In genomic region chr10:105384065-105384464, GRCm38 (mm10) we compare ENCODE assay signal across 33 mouse cellular contexts.
DNase-seq lines count a peak whose midpoint lies in the region; ATAC-seq and TF ChIP-seq lines count a peak whose summit lies in the region.
"Had no signal": no experiment of that assay in that cellular context is flagged by ENCODE, and none has a peak within 500 bp of the region (broad histone marks: within the 10 kb centered on the region; RNA-seq: fewer than 3 reads in every experiment).

No protein-coding gene starts in this region.

- ATAC-seq in forebrain, embryonic 14.5 days = peak; percentile 50
- no peak; the same call in 1 of the 2 replicates for ATAC-seq in lung, embryonic 14.5 days (ENCODE audit: insufficient read depth)
- no peak for ATAC-seq in embryonic facial prominence, embryonic 14.5 days (ENCODE audit: low read depth)
- ATAC-seq: activated CD4-positive, CD25-positive, alpha-beta regulatory T cell, adult 4 months; CD4-positive, CD25-positive, alpha-beta regulatory T cell, adult 4 months; hindbrain, postnatal 0 days; intestine, embryonic 16.5 days; midbrain, embryonic 15.5 days had no signal

- H3K27ac ChIP-seq in forebrain, embryonic 14.5 days (ENCODE audit: low read depth, low read length) = no peak overlapping the region
- H3K27ac ChIP-seq in forebrain, embryonic 10.5 days = no peak overlapping the region
- H3K27ac ChIP-seq in lung, embryonic 14.5 days (ENCODE audit: low read depth) = no peak overlapping the region
- H3K27ac ChIP-seq in embryonic facial prominence, embryonic 14.5 days (replicated peaks; ENCODE audit: low read depth, low read length) = no peak overlapping the region
- H3K27ac ChIP-seq: embryonic facial prominence, embryonic 13.5 days; heart, embryonic 10.5 days; heart, embryonic 15.5 days; hindbrain, postnatal 0 days; liver, embryonic 14.5 days; midbrain, embryonic 10.5 days; midbrain, embryonic 15.5 days; neural tube, embryonic 15.5 days had no signal

- no peak overlapping the region for H3K4me2 ChIP-seq in forebrain, embryonic 14.5 days (ENCODE audit: low read length)
- no peak overlapping the region for H3K4me2 ChIP-seq in lung, embryonic 14.5 days
- H3K4me2 ChIP-seq in embryonic facial prominence, embryonic 14.5 days (ENCODE audit: low read depth, low read length) = no peak overlapping the region
- H3K4me2 ChIP-seq: embryonic facial prominence, embryonic 13.5 days; heart, embryonic 15.5 days; midbrain, embryonic 15.5 days; neural tube, embryonic 15.5 days had no signal

- no peaks in the 10 kb centered on the region for H3K9me3 ChIP-seq in forebrain, embryonic 14.5 days (replicated peaks; ENCODE audit: control insufficient read depth, low read length)
- no peaks in the 10 kb centered on the region for H3K9me3 ChIP-seq in forebrain, embryonic 10.5 days
- no peaks in the 10 kb centered on the region for H3K9me3 ChIP-seq in lung, embryonic 14.5 days (ENCODE audit: low read depth, low read length)
- no peaks in the 10 kb centered on the region for H3K9me3 ChIP-seq in embryonic facial prominence, embryonic 14.5 days (ENCODE audit: control insufficient read depth, low read length)
- H3K9me3 ChIP-seq: embryonic facial prominence, embryonic 13.5 days; heart, embryonic 10.5 days; heart, embryonic 15.5 days; midbrain, embryonic 10.5 days; midbrain, embryonic 15.5 days; neural tube, embryonic 15.5 days had no signal

- peak; percentile 81 for DNase-seq in forebrain, embryonic 14.5 days (ENCODE audit: low spot score)
- DNase-seq in forebrain, embryonic 10.5 days (ENCODE audit: extremely low spot score, low spot score) = no peak
- DNase-seq in lung, embryonic 14.5 days = peak; percentile 58
- no peak for DNase-seq in lung, postnatal 25 days (ENCODE audit: low spot score)
- DNase-seq in embryonic facial prominence, embryonic 14.5 days (ENCODE audit: low spot score) = peak; percentile 68
- DNase-seq in retina, postnatal 1 day = peak; percentile 91
- no peak for DNase-seq in thymus, postnatal 36 days
- DNase-seq in adrenal gland, postnatal 25 days = no peak
- DNase-seq: adrenal gland, adult 2 months; cerebellum, adult 11 months; cerebellum, adult 9-10 months; cerebellum, postnatal 36 days; gastrocnemius, postnatal 25 days; heart, adult 11 months; kidney, adult 8-10 months; kidney, postnatal 10 days; layer of hippocampus, adult 9-11 months; liver; lung, adult 2 months; lung, postnatal 14 days; thymus, postnatal 25 days had no signal

- no peak overlapping the region for H3K9ac ChIP-seq in forebrain, embryonic 14.5 days (ENCODE audit: low read length)
- H3K9ac ChIP-seq in lung, embryonic 14.5 days = no peak overlapping the region
- H3K9ac ChIP-seq in embryonic facial prominence, embryonic 14.5 days (ENCODE audit: low read depth, low read length) = no peak overlapping the region
- H3K9ac ChIP-seq: embryonic facial prominence, embryonic 13.5 days; heart, embryonic 15.5 days; liver, embryonic 14.5 days; midbrain, embryonic 15.5 days; neural tube, embryonic 15.5 days had no signal

- no peak overlapping the region for H3K4me3 ChIP-seq in forebrain, embryonic 14.5 days (ENCODE audit: low read depth, low read length)
- H3K4me3 ChIP-seq in forebrain, embryonic 10.5 days = no peak overlapping the region
- no peak overlapping the region for H3K4me3 ChIP-seq in lung, embryonic 14.5 days (ENCODE audit: low read depth, low read length)
- no peak overlapping the region for H3K4me3 ChIP-seq in embryonic facial prominence, embryonic 14.5 days (ENCODE audit: low read depth, low read length)
- H3K4me3 ChIP-seq: embryonic facial prominence, embryonic 13.5 days; erythroblast, embryonic 14.5 days; heart, embryonic 10.5 days; heart, embryonic 15.5 days; midbrain, embryonic 10.5 days; midbrain, embryonic 15.5 days; neural tube, embryonic 15.5 days had no signal

- H3K4me1 ChIP-seq in forebrain, embryonic 14.5 days (ENCODE audit: control insufficient read depth, insufficient read depth, low read length) = peaks cover 9% of the 10 kb centered on the region
- peaks cover 44% of the 10 kb centered on the region for H3K4me1 ChIP-seq in forebrain, embryonic 10.5 days
- H3K4me1 ChIP-seq in lung, embryonic 14.5 days (ENCODE audit: insufficient read depth) = no peaks in the 10 kb centered on the region
- 0 out of 2 replicates have a peak, but pooled peaks cover 4% of the 10 kb centered on the region for H3K4me1 ChIP-seq in embryonic facial prominence, embryonic 14.5 days (ENCODE audit: control insufficient read depth, insufficient read depth, low read length)
- H3K4me1 ChIP-seq: heart, embryonic 10.5 days; heart, embryonic 15.5 days had no signal

- no peaks in the 10 kb centered on the region for H3K36me3 ChIP-seq in forebrain, embryonic 14.5 days (ENCODE audit: control insufficient read depth, insufficient read depth, low read length)
- no peaks in the 10 kb centered on the region for H3K36me3 ChIP-seq in forebrain, embryonic 10.5 days (replicated peaks)
- H3K36me3 ChIP-seq in lung, embryonic 14.5 days (ENCODE audit: insufficient read depth) = no peaks in the 10 kb centered on the region
- no peaks in the 10 kb centered on the region for H3K36me3 ChIP-seq in embryonic facial prominence, embryonic 14.5 days (ENCODE audit: control insufficient read depth, insufficient read depth, low read length)
- H3K36me3 ChIP-seq: embryonic facial prominence, embryonic 13.5 days; heart, embryonic 10.5 days; heart, embryonic 15.5 days; midbrain, embryonic 10.5 days; midbrain, embryonic 15.5 days; neural tube, embryonic 15.5 days had no signal

- H3K27me3 ChIP-seq in forebrain, embryonic 14.5 days (replicated peaks; ENCODE audit: control insufficient read depth, insufficient read depth, low read length) = no peaks in the 10 kb centered on the region
- H3K27me3 ChIP-seq in forebrain, embryonic 10.5 days (ENCODE audit: poor library complexity, severe bottlenecking) = peaks cover 85% of the 10 kb centered on the region
- no peaks in the 10 kb centered on the region for H3K27me3 ChIP-seq in lung, embryonic 14.5 days (ENCODE audit: insufficient read depth, low read length)
- H3K27me3 ChIP-seq in embryonic facial prominence, embryonic 14.5 days (replicated peaks; ENCODE audit: control insufficient read depth, insufficient read depth, low read length) = no peaks in the 10 kb centered on the region
- H3K27me3 ChIP-seq: embryonic facial prominence, embryonic 13.5 days; heart, embryonic 15.5 days; midbrain, embryonic 15.5 days; neural tube, embryonic 15.5 days had no signal

- 8% methylated on average over 4 of the region's 4 CpGs for WGBS in forebrain, embryonic 14.5 days
- WGBS in forebrain, embryonic 10.5 days = 72% methylated on average over 4 of the region's 4 CpGs
- WGBS in lung, embryonic 14.5 days = 52% methylated on average over 4 of the region's 4 CpGs
- WGBS in embryonic facial prominence, embryonic 14.5 days = 35% methylated on average over 4 of the region's 4 CpGs

- no peak for TF ChIP-seq CTCF in lung, embryonic 14.5 days (IDR thresholded peaks at IDR 0.05; ENCODE audit: low read depth)

Comparison
In these comparisons a context has a peak if more than half of its experiments do, and no peak if none do; other contexts are left out.
1. DNase-seq: peak in forebrain, embryonic 14.5 days (single experiment), lung, embryonic 14.5 days (single experiment), embryonic facial prominence, embryonic 14.5 days (single experiment) and retina, postnatal 1 day (single experiment); none in forebrain, embryonic 10.5 days (single experiment), lung, postnatal 25 days (single experiment), thymus, postnatal 36 days (0 of 2) and adrenal gland, postnatal 25 days (single experiment).